Mouse (Mus musculus) hindbrain, embryonic 12.5 days (tissue): ENCODE results near the gene Scnn1g. TPM values are rescaled to one million over a fixed set of nuclear protein-coding genes. Genes with fewer than 3 reads are reported as not detected.

ENCODE experiments used
- ATAC-seq: fragments of 200-750 bp; cut with Nextera tagmentation; 2 replicates; pipeline ENCODE4 v1.8.0; 2017; ENCODE audit warnings: moderate TSS enrichment; ENCODE audit not compliant: low FRiP score
- H3K27ac ChIP-seq: fragments of 300-500 bp; sonication (generic); 2 replicates; pipeline ENCODE4 v1.5.1; 2016; ENCODE audit warnings: mild to moderate bottlenecking
- H3K27me3 ChIP-seq: fragments of 300-500 bp; sonication (generic); 2 replicates; pipeline ENCODE4 v1.6.1; 2016; ENCODE audit warnings: mild to moderate bottlenecking
- H3K36me3 ChIP-seq: fragments of 300-500 bp; sonication (generic); 2 replicates; pipeline ENCODE4 v1.6.1; 2016; ENCODE audit warnings: mild to moderate bottlenecking
- H3K4me1 ChIP-seq: fragments of 300-500 bp; sonication (generic); 2 replicates; pipeline ENCODE4 v1.6.1; 2016
- H3K4me2 ChIP-seq: fragments of 300-500 bp; sonication (generic); replicated peaks from 2 replicates; pipeline ENCODE4 v1.6.1; 2016; ENCODE audit warnings: mild to moderate bottlenecking
- H3K4me3 ChIP-seq: fragments of 300-500 bp; sonication (generic); 2 replicates; pipeline ENCODE4 v1.5.1; 2016; ENCODE audit warnings: mild to moderate bottlenecking
- H3K9ac ChIP-seq: fragments of 300-500 bp; sonication (generic); 2 replicates; pipeline ENCODE4 v1.6.1; 2016; ENCODE audit warnings: mild to moderate bottlenecking, moderate library complexity
- H3K9me3 ChIP-seq: fragments of 300-500 bp; sonication (generic); replicated peaks from 2 replicates; pipeline ENCODE4 v1.6.1; 2016; ENCODE audit warnings: mild to moderate bottlenecking
- WGBS: fragments of 180-500 bp; shearing (Covaris S2); methylation state at CpG from one replicate; pipeline ENCODE4 v1.1.7; 2016; 5-methylcytosine and 5-hydroxymethylcytosine counted together
- polyA plus RNA-seq: library from polyadenylated mRNA; unstranded; fragments of >200 nt; fragmentation: Nextera tagmentation; extraction: Ambion mirVana; gene quantifications from 2 replicates; pipeline ENCODE4 v1.2.1, GENCODE M21; 2016

Scnn1g gene
- polyA plus RNA-seq, 1 experiment from 2014 or later: 0.12 TPM

- Histone ChIP-seq H3K9ac (no peak overlapping the region), H3K9me3 (no peaks in the 10 kb centered on the region), H3K4me1 (no peaks in the 10 kb centered on the region), H3K36me3 (no peaks in the 10 kb centered on the region), H3K4me2 (no peak overlapping the region), H3K27me3 (no peaks in the 10 kb centered on the region), H3K27ac (no peak overlapping the region), H3K4me3 (no peak overlapping the region)
- no peak for ATAC-seq
- 64% methylated on average over 3 of the region's 3 CpGs for WGBS
Observed at GRCm38 (mm10) chr7:121782188-121782909, 48.1 kb downstream of the Scnn1g start.

- no peak overlapping the region for H3K9ac ChIP-seq
- H3K27me3 ChIP-seq: no peaks in the 10 kb centered on the region
- ATAC-seq: no peak
- H3K4me3 ChIP-seq: no peak overlapping the region
- H3K4me2 ChIP-seq: no peak overlapping the region
- no peak overlapping the region for H3K27ac ChIP-seq
- WGBS: 71% methylated on average over 8 of the region's 8 CpGs
- no peaks in the 10 kb centered on the region for H3K9me3 ChIP-seq
- H3K4me1 ChIP-seq: no peaks in the 10 kb centered on the region
- no peaks in the 10 kb centered on the region for H3K36me3 ChIP-seq
Observed at GRCm38 (mm10) chr7:121785651-121786228, 51.5 kb downstream of the Scnn1g start.

- H3K4me3 ChIP-seq: no peak overlapping the region
- no peaks in the 10 kb centered on the region for H3K4me1 ChIP-seq
- H3K9ac ChIP-seq: no peak overlapping the region
- H3K27me3 ChIP-seq: no peaks in the 10 kb centered on the region
- no peaks in the 10 kb centered on the region for H3K9me3 ChIP-seq
- ATAC-seq: no peak
- no peaks in the 10 kb centered on the region for H3K36me3 ChIP-seq
- no peak overlapping the region for H3K27ac ChIP-seq
- 84% methylated on average over 9 of the region's 9 CpGs for WGBS
- H3K4me2 ChIP-seq: no peak overlapping the region
Observed at GRCm38 (mm10) chr7:121797781-121798180, 63.5 kb downstream of the Scnn1g start.

GRCm38 (mm10) chr7:121802471-121802870, 68.2 kb downstream of the Scnn1g start:
- no peaks in the 10 kb centered on the region for H3K4me1 ChIP-seq
- no peak overlapping the region for H3K9ac ChIP-seq
- H3K4me2 ChIP-seq: no peak overlapping the region
- WGBS: 85% methylated on average over 2 of the region's 2 CpGs
- H3K9me3 ChIP-seq: no peaks in the 10 kb centered on the region
- H3K4me3 ChIP-seq: no peak overlapping the region
- H3K27me3 ChIP-seq: no peaks in the 10 kb centered on the region
- H3K36me3 ChIP-seq: no peaks in the 10 kb centered on the region
- H3K27ac ChIP-seq: no peak overlapping the region
- ATAC-seq: no peak

GRCm38 (mm10) chr7:121803011-121803410, 68.7 kb downstream of the Scnn1g start:
- Histone ChIP-seq H3K4me3 (no peak overlapping the region), H3K4me1 (no peaks in the 10 kb centered on the region), H3K9ac (no peak overlapping the region), H3K27ac (no peak overlapping the region), H3K27me3 (no peaks in the 10 kb centered on the region), H3K4me2 (no peak overlapping the region), H3K36me3 (no peaks in the 10 kb centered on the region), H3K9me3 (no peaks in the 10 kb centered on the region)
- ATAC-seq: no peak
- 95% methylated on average over 4 of the region's 4 CpGs for WGBS

- Histone ChIP-seq H3K4me2 (no peak overlapping the region), H3K4me1 (no peaks in the 10 kb centered on the region), H3K9me3 (no peaks in the 10 kb centered on the region), H3K4me3 (no peak overlapping the region), H3K36me3 (no peaks in the 10 kb centered on the region), H3K27me3 (no peaks in the 10 kb centered on the region), H3K27ac (no peak overlapping the region), H3K9ac (no peak overlapping the region)
- no peak for ATAC-seq
- WGBS: 87% methylated on average over 3 of the region's 3 CpGs
Observed at GRCm38 (mm10) chr7:121805811-121806496, 71.7 kb downstream of the Scnn1g start.

GRCm38 (mm10) chr7:121807726-121808580, 73.7 kb downstream of the Scnn1g start:
- Histone ChIP-seq H3K4me3 (no peak overlapping the region), H3K27ac (no peak overlapping the region), H3K9ac (no peak overlapping the region), H3K36me3 (no peaks in the 10 kb centered on the region), H3K4me2 (no peak overlapping the region), H3K27me3 (no peaks in the 10 kb centered on the region), H3K9me3 (no peaks in the 10 kb centered on the region), H3K4me1 (no peaks in the 10 kb centered on the region)
- ATAC-seq: no peak
- WGBS: 81% methylated on average over 15 of the region's 15 CpGs

Other genes with a start within 250 kb of the Scnn1g start
- gene Usp31, start 27.2 kb upstream of the Scnn1g start, polyA plus RNA-seq: 3.5 and 3.7 TPM in 2 replicates
- gene Scnn1b, start 130.6 kb downstream of the Scnn1g start, polyA plus RNA-seq: 0.14 and 0.21 TPM in 2 replicates
- 21.1 and 22.4 TPM in 2 replicates for gene Cog7, start 247.2 kb downstream of the Scnn1g start, polyA plus RNA-seq